Mouse (Mus musculus) C3H10T1/2 (cell line): ENCODE data around the gene Ddb2. TPM values are rescaled to one million over a fixed set of nuclear protein-coding genes. Genes with fewer than 3 reads are reported as not detected.

Experiments
- polyA plus RNA-seq, 2 experiments: library from polyadenylated mRNA; unstranded; fragments of >200 nt; fragmentation: generic; extraction: Trizol; gene quantifications; one replicate each; pipeline ENCODE4 v1.2.1; 2012; ENCODE audit warnings: missing spikeins in 2 of 2

Gene Ddb2
- 1 to 10 TPM in 1 of 2 experiments, under 1 TPM in 1; 0.44 to 3.9 TPM for polyA plus RNA-seq

GRCm38 (mm10) chr2:91236601-91237510 is at the start of gene Ddb2:
Gene Ddb2 (minus strand): TSS chr2:91236982.

GRCm38 (mm10) chr2:91264711-91265681 is 28.2 kb upstream of the Ddb2 start, which contains the start of gene Arfgap2:
Gene Arfgap2 (plus strand): TSS chr2:91264974.

GRCm38 (mm10) chr2:91255661-91256150 is 18.9 kb upstream of the Ddb2 start, which contains the start of gene Pacsin3:
Gene Pacsin3 (plus strand): TSS chr2:91255954.

GRCm38 (mm10) chr2:91202222-91202971 is 34.4 kb downstream of the Ddb2 start, which contains the start of the genes Nr1h3 and Acp2:
Gene Nr1h3 (minus strand): TSS chr2:91202834.
Gene Acp2 (plus strand): TSS chr2:91202885.

GRCm38 (mm10) chr2:91183711-91184405 is 52.9 kb downstream of the Ddb2 start, which contains the start of gene Madd:
Gene Madd (minus strand): TSS chr2:91183837.

Other genes with a start within 250 kb of the Ddb2 start
- 1 to 10 TPM in 1 of 2 experiments, under 1 TPM in 1; 0.73 to 2.1 TPM for gene Rapsn, start 201.4 kb downstream of the Ddb2 start, polyA plus RNA-seq
- 100 to 1,000 TPM; 217 to 272 TPM for gene Psmc3, start 183.0 kb downstream of the Ddb2 start, polyA plus RNA-seq
- 10 to 100 TPM; 32.7 to 63.7 TPM for gene Slc39a13, start 166.6 kb downstream of the Ddb2 start, polyA plus RNA-seq
- gene Spi1, start 154.6 kb downstream of the Ddb2 start, polyA plus RNA-seq: under 1 TPM in 1 of 2 experiments, not detected in 1; 0.04 TPM
- under 1 TPM in 1 of 2 experiments, not detected in 1; 0.02 TPM for gene Mybpc3, start 118.8 kb downstream of the Ddb2 start, polyA plus RNA-seq
- gene Madd, start 53.1 kb downstream of the Ddb2 start, polyA plus RNA-seq: 1 to 10 TPM; 1.8 to 6.0 TPM
- gene Nr1h3, start 34.1 kb downstream of the Ddb2 start, polyA plus RNA-seq: under 1 TPM; 0.14 to 0.42 TPM
- 10 to 100 TPM in 1 of 2 experiments, 1 to 10 TPM in 1; 3.2 to 18.6 TPM for gene Acp2, start 34.1 kb downstream of the Ddb2 start, polyA plus RNA-seq
- gene Pacsin3, start 19.0 kb upstream of the Ddb2 start, polyA plus RNA-seq: 10 to 100 TPM; 20.4 to 37.9 TPM
- 10 to 100 TPM; 42.7 to 46.6 TPM for gene Arfgap2, start 28.0 kb upstream of the Ddb2 start, polyA plus RNA-seq
- 10 to 100 TPM; 23.8 to 52.5 TPM for gene 1110051M20Rik, start 207.7 kb upstream of the Ddb2 start, polyA plus RNA-seq
- 1 to 10 TPM in 1 of 2 experiments, under 1 TPM in 1; 0.07 to 2.7 TPM for gene Lrp4, start 220.5 kb upstream of the Ddb2 start, polyA plus RNA-seq